Mouse (Mus musculus): ENCODE results near the gene Pou3f4. TPM values are rescaled to one million over a fixed set of nuclear protein-coding genes. Genes with fewer than 3 reads are reported as not detected.

The Pou3f4 gene
- polyA plus RNA-seq, 1 experiment from 2014 or later: 0.28 TPM

- WGBS: 65% methylated on average over 2 of the region's 2 CpGs
- ATAC-seq: no peak
Measured at GRCm38 (mm10) chrX:110837450-110837849, 23.4 kb downstream of the Pou3f4 start.

GRCm38 (mm10) chrX:110851300-110851699, 37.2 kb downstream of the Pou3f4 start:
- no peaks in the 10 kb centered on the region for H3K9me3 ChIP-seq
- 56% methylated on average over 2 of the region's 2 CpGs for WGBS

More at GRCm38 (mm10) chrX:110837450-110837849, 23.4 kb downstream of the Pou3f4 start:
- no peaks in the 10 kb centered on the region for H3K36me3 ChIP-seq
- H3K4me1 ChIP-seq (replicated peaks): no peaks in the 10 kb centered on the region
- no peak overlapping the region for H3K27ac ChIP-seq
- no peaks in the 10 kb centered on the region for H3K9me3 ChIP-seq
- H3K4me2 ChIP-seq (replicated peaks): no peak overlapping the region
- no peak overlapping the region for H3K4me3 ChIP-seq (replicated peaks)
- no peak overlapping the region for H3K9ac ChIP-seq
- no peaks in the 10 kb centered on the region for H3K27me3 ChIP-seq (replicated peaks)

More at GRCm38 (mm10) chrX:110851300-110851699, 37.2 kb downstream of the Pou3f4 start:
- no peak overlapping the region for H3K4me2 ChIP-seq (replicated peaks)
- no peak for ATAC-seq
- no peaks in the 10 kb centered on the region for H3K36me3 ChIP-seq
- no peak overlapping the region for H3K9ac ChIP-seq
- H3K27me3 ChIP-seq (replicated peaks): no peaks in the 10 kb centered on the region
- H3K4me3 ChIP-seq (replicated peaks): no peak overlapping the region
- no peaks in the 10 kb centered on the region for H3K4me1 ChIP-seq (replicated peaks)
- H3K27ac ChIP-seq: no peak overlapping the region
